Mouse (Mus musculus) stomach, embryonic 16.5 days (tissue): ENCODE data around the gene Pkd1. TPM values are rescaled to one million over a fixed set of nuclear protein-coding genes. Genes with fewer than 3 reads are reported as not detected.
A peak's percentile ranks its signal among the peaks of the same experiment; 100 is the strongest.

Experiments
- ATAC-seq: fragments of 200-750 bp; cut with Nextera tagmentation; 2 replicates; pipeline ENCODE4 v1.8.0; 2017; ENCODE audit warnings: moderate number of reproducible peaks, moderate TSS enrichment; ENCODE audit not compliant: insufficient read depth, low FRiP score
- H3K27ac ChIP-seq: fragments of 300-500 bp; sonication (generic); 2 replicates; pipeline ENCODE4 v1.5.1; 2014; ENCODE audit warnings: low read length
- H3K27me3 ChIP-seq: fragments of 300-500 bp; sonication (generic); 2 replicates; pipeline ENCODE4 v1.6.1; 2014; ENCODE audit warnings: low read length, control low read depth, mixed read lengths; ENCODE audit not compliant: control insufficient read depth, insufficient read depth
- H3K36me3 ChIP-seq: fragments of 300-500 bp; sonication (generic); 2 replicates; pipeline ENCODE4 v1.6.1; 2014; ENCODE audit warnings: low read length; ENCODE audit not compliant: control insufficient read depth, insufficient read depth
- H3K4me1 ChIP-seq: fragments of 300-500 bp; sonication (generic); 2 replicates; pipeline ENCODE4 v1.6.1; 2014; ENCODE audit warnings: low read length, control low read depth, mixed read lengths; ENCODE audit not compliant: control insufficient read depth, insufficient read depth
- H3K4me2 ChIP-seq: fragments of 300-500 bp; sonication (generic); 2 replicates; pipeline ENCODE4 v1.6.1; 2014; ENCODE audit warnings: low read depth, low read length, mixed read lengths
- H3K4me3 ChIP-seq: fragments of 300-500 bp; sonication (generic); replicated peaks from 2 replicates; pipeline ENCODE4 v1.5.1; 2014; ENCODE audit warnings: mild to moderate bottlenecking, low read length
- H3K9ac ChIP-seq: fragments of 300-500 bp; sonication (generic); 2 replicates; pipeline ENCODE4 v1.6.1; 2014; ENCODE audit warnings: low read length
- H3K9me3 ChIP-seq: fragments of 300-500 bp; sonication (generic); replicated peaks from 2 replicates; pipeline ENCODE4 v1.6.1; 2016; ENCODE audit warnings: low read length, control low read depth; ENCODE audit not compliant: control insufficient read depth
- WGBS: fragments of 180-500 bp; shearing (Covaris S2); extraction: QIAGEN DNeasy Blood & Tissue Kit; methylation state at CpG from one replicate; pipeline ENCODE4 v1.1.7; 2014; 5-methylcytosine and 5-hydroxymethylcytosine counted together
- polyA plus RNA-seq: library from polyadenylated mRNA; unstranded; fragments of >200 nt; fragmentation: Nextera tagmentation; extraction: Ambion mirVana; gene quantifications from 2 replicates; pipeline ENCODE4 v1.2.1, GENCODE M21; 2015

The Pkd1 gene
- polyA plus RNA-seq, 1 experiment from 2014 or later = 21.7 TPM

- Histone ChIP-seq H3K4me3 (no peak overlapping the region), H3K36me3 (no peaks in the 10 kb centered on the region), H3K27me3 (no peaks in the 10 kb centered on the region), H3K4me1 (peaks cover 24% of the 10 kb centered on the region), H3K9ac (0 out of 2 replicates have a peak overlapping the region, but pooled peaks have one; percentile 44), H3K9me3 (no peaks in the 10 kb centered on the region), H3K4me2 (no peak overlapping the region), H3K27ac (peak overlapping the region; percentile 86)
- 91% methylated on average over 7 of the region's 7 CpGs for WGBS
- ATAC-seq = no peak
These were observed 90.5 kb downstream of the Pkd1 start for GRCm38 (mm10) chr17:24640119-24640518.

- H3K9me3 ChIP-seq = no peaks in the 10 kb centered on the region
- H3K4me2 ChIP-seq = no peak overlapping the region
- no peak overlapping the region for H3K9ac ChIP-seq
- peaks cover 29% of the 10 kb centered on the region for H3K4me1 ChIP-seq
- no peak overlapping the region for H3K4me3 ChIP-seq
- 94% methylated on average over 15 of the region's 15 CpGs for WGBS
- H3K27ac ChIP-seq = peak overlapping the region; percentile 86; the same call in 1 of the 2 replicates
- no peaks in the 10 kb centered on the region for H3K36me3 ChIP-seq
- H3K27me3 ChIP-seq = no peaks in the 10 kb centered on the region
- no peak for ATAC-seq
These were observed 90.9 kb downstream of the Pkd1 start for GRCm38 (mm10) chr17:24640581-24640980.

- 90% methylated on average over 14 of the region's 14 CpGs for WGBS
- no peaks in the 10 kb centered on the region for H3K9me3 ChIP-seq
- no peak overlapping the region for H3K9ac ChIP-seq
- H3K27me3 ChIP-seq = no peaks in the 10 kb centered on the region
- H3K4me1 ChIP-seq = peaks cover 30% of the 10 kb centered on the region
- H3K36me3 ChIP-seq = no peaks in the 10 kb centered on the region
- H3K4me2 ChIP-seq = no peak overlapping the region
- H3K4me3 ChIP-seq = no peak overlapping the region
- ATAC-seq = no peak
- H3K27ac ChIP-seq = no peak overlapping the region
These were observed 92.3 kb downstream of the Pkd1 start for GRCm38 (mm10) chr17:24641944-24642343.

- ATAC-seq = no peak
- no peak overlapping the region for H3K4me2 ChIP-seq
- WGBS = 70% methylated on average over 6 of the region's 6 CpGs
These were observed 93.2 kb downstream of the Pkd1 start for GRCm38 (mm10) chr17:24642791-24643343.

GRCm38 (mm10) chr17:24644030-24644715 lies 94.5 kb downstream of the Pkd1 start:
- Histone ChIP-seq H3K4me3 (no peak overlapping the region), H3K9me3 (no peaks in the 10 kb centered on the region), H3K36me3 (no peaks in the 10 kb centered on the region), H3K9ac (peak overlapping the region; percentile 65), H3K4me2 (peak overlapping the region; percentile 1; the same call in 1 of the 2 replicates), H3K27ac (peak overlapping the region; percentile 85), H3K4me1 (peaks cover 25% of the 10 kb centered on the region), H3K27me3 (no peaks in the 10 kb centered on the region)
- ATAC-seq = 0 out of 2 replicates have a peak, but pooled peaks have one; percentile 9
- 31% methylated on average over 7 of the region's 7 CpGs for WGBS

More at GRCm38 (mm10) chr17:24642791-24643343, 93.2 kb downstream of the Pkd1 start:
- Histone ChIP-seq H3K36me3 (no peaks in the 10 kb centered on the region), H3K27me3 (no peaks in the 10 kb centered on the region), H3K4me3 (no peak overlapping the region), H3K9ac (no peak overlapping the region), H3K4me1 (peaks cover 30% of the 10 kb centered on the region), H3K27ac (no peak overlapping the region), H3K9me3 (no peaks in the 10 kb centered on the region)

- H3K27ac ChIP-seq = peak overlapping the region; percentile 85
- peaks cover 24% of the 10 kb centered on the region for H3K4me1 ChIP-seq
- ATAC-seq = no peak
- no peaks in the 10 kb centered on the region for H3K9me3 ChIP-seq
- 68% methylated on average over 9 of the region's 9 CpGs for WGBS
- peak overlapping the region; percentile 1; the same call in 1 of the 2 replicates for H3K4me2 ChIP-seq
- H3K9ac ChIP-seq = peak overlapping the region; percentile 65
- no peaks in the 10 kb centered on the region for H3K36me3 ChIP-seq
- H3K4me3 ChIP-seq = no peak overlapping the region
- H3K27me3 ChIP-seq = no peaks in the 10 kb centered on the region
These were observed 95.5 kb downstream of the Pkd1 start for GRCm38 (mm10) chr17:24644875-24645721.

- Histone ChIP-seq H3K36me3 (no peaks in the 10 kb centered on the region), H3K4me3 (no peak overlapping the region), H3K4me1 (peaks cover 28% of the 10 kb centered on the region), H3K27ac (peak overlapping the region; percentile 43; the same call in 1 of the 2 replicates), H3K9ac (peak overlapping the region; percentile 46; the same call in 1 of the 2 replicates), H3K27me3 (no peaks in the 10 kb centered on the region), H3K9me3 (no peaks in the 10 kb centered on the region), H3K4me2 (no peak overlapping the region)
- WGBS = 75% methylated on average over 3 of the region's 3 CpGs
- ATAC-seq = no peak
These were observed 96.3 kb downstream of the Pkd1 start for GRCm38 (mm10) chr17:24645916-24646315.
